Mouse (Mus musculus): Measurements from ENCODE around the gene Pea15a. TPM values are rescaled to one million over a fixed set of nuclear protein-coding genes. Genes with fewer than 3 reads are reported as not detected.

The Pea15a gene
- 57.4 TPM for total RNA-seq (2023)

GRCm38 (mm10) chr1:172206141-172206917 lies at the start of gene Pea15a:
Pea15a (minus strand) TSS chr1:172206804.

GRCm38 (mm10) chr1:172219451-172220406 lies 13.1 kb upstream of the Pea15a start, which contains the start of gene Casq1:
Casq1 (minus strand) TSS chr1:172219868.

GRCm38 (mm10) chr1:172147835-172148278 lies 58.7 kb downstream of the Pea15a start, which contains the start of gene Dcaf8:
Dcaf8 (plus strand) TSS chr1:172148084.

Other genes with a start within 250 kb of the Pea15a start
- gene Vangl2, start 178.4 kb downstream of the Pea15a start, total RNA-seq (2023): 1.4 TPM
- not detected for gene Nhlh1, start 149.2 kb downstream of the Pea15a start, total RNA-seq (2023)
- gene Copa, start 124.3 kb downstream of the Pea15a start, total RNA-seq (2023): 158 TPM
- 88.7 TPM for gene Ncstn, start 124.0 kb downstream of the Pea15a start, total RNA-seq (2023)
- 59.1 TPM for gene Pex19, start 80.0 kb downstream of the Pea15a start, total RNA-seq (2023)
- 108 TPM for gene Dcaf8, start 58.7 kb downstream of the Pea15a start, total RNA-seq (2023)
- not detected for gene Casq1, start 13.1 kb upstream of the Pea15a start, total RNA-seq (2023)
- not detected for gene Atp1a4, start 51.6 kb upstream of the Pea15a start, total RNA-seq (2023)
- gene Igsf8, start 54.8 kb upstream of the Pea15a start, total RNA-seq (2023): 18.8 TPM
- not detected for gene Atp1a2, start 91.3 kb upstream of the Pea15a start, total RNA-seq (2023)
- gene Kcnj9, start 122.5 kb upstream of the Pea15a start, total RNA-seq (2023): 0.26 TPM
- 1.5 TPM for gene Kcnj10, start 134.4 kb upstream of the Pea15a start, total RNA-seq (2023)
- gene Pigm, start 169.7 kb upstream of the Pea15a start, total RNA-seq (2023): 29.3 TPM

Measured in CD4-positive naive resting alpha-beta T cell, adult 76 days (primary cell).